Mouse (Mus musculus) layer of hippocampus, adult 9-11 months (tissue): ENCODE results near the gene Rps10.

ENCODE experiments used
- DNase-seq: peaks from one replicate; pipeline ENCODE4 v3.0.0; 2022

Gene Rps10

GRCm38 (mm10) chr17:27636132-27637020 lies at the start of gene Rps10:
Gene Rps10, minus strand, starts transcription at chr17:27636669.
- DNase-seq = no peak

- DNase-seq = no peak
Measured at GRCm38 (mm10) chr17:27685550-27685913, 49.1 kb upstream of the Rps10 start.

GRCm38 (mm10) chr17:27684886-27685549 lies 48.5 kb upstream of the Rps10 start:
- DNase-seq = peak; percentile 88

GRCm38 (mm10) chr17:27678924-27679813 lies 42.7 kb upstream of the Rps10 start:
- peak; percentile 44 for DNase-seq

GRCm38 (mm10) chr17:27677756-27678155 lies 41.3 kb upstream of the Rps10 start:
- no peak for DNase-seq

GRCm38 (mm10) chr17:27676270-27676669 lies 39.8 kb upstream of the Rps10 start:
- DNase-seq = no peak

- DNase-seq = no peak
Measured at GRCm38 (mm10) chr17:27675453-27675852, 39.0 kb upstream of the Rps10 start.

- peak; percentile 52 for DNase-seq
Measured at GRCm38 (mm10) chr17:27673945-27674344, 37.5 kb upstream of the Rps10 start.

- no peak for DNase-seq
Measured at GRCm38 (mm10) chr17:27671720-27672119, 35.3 kb upstream of the Rps10 start.

GRCm38 (mm10) chr17:27658767-27659166 lies 22.3 kb upstream of the Rps10 start:
- no peak for DNase-seq

GRCm38 (mm10) chr17:27657123-27657522 lies 20.7 kb upstream of the Rps10 start:
- DNase-seq = no peak

- DNase-seq = no peak
Measured at GRCm38 (mm10) chr17:27656414-27656813, 19.9 kb upstream of the Rps10 start.

- DNase-seq = peak; percentile 91
Measured at GRCm38 (mm10) chr17:27656011-27656399, 19.5 kb upstream of the Rps10 start.

GRCm38 (mm10) chr17:27655089-27656010 lies 18.9 kb upstream of the Rps10 start, which contains the start of gene Pacsin1:
Gene Pacsin1, plus strand, starts transcription at chr17:27655509.
- peak; percentile 76 for DNase-seq

GRCm38 (mm10) chr17:27653253-27653959 lies 16.9 kb upstream of the Rps10 start:
- DNase-seq = no peak

- DNase-seq = no peak
Measured at GRCm38 (mm10) chr17:27652046-27652790, 15.7 kb upstream of the Rps10 start.

GRCm38 (mm10) chr17:27650586-27650985 lies 14.1 kb upstream of the Rps10 start:
- no peak for DNase-seq

- DNase-seq = peak; percentile 57
Measured at GRCm38 (mm10) chr17:27650160-27650559, 13.7 kb upstream of the Rps10 start.

GRCm38 (mm10) chr17:27645807-27646206 lies 9.3 kb upstream of the Rps10 start:
- DNase-seq = no peak

- DNase-seq = no peak
Measured at GRCm38 (mm10) chr17:27644572-27644971, 8.1 kb upstream of the Rps10 start.
